ENCODE assay signal across 9 mouse cellular contexts in the genomic region with DNA sequence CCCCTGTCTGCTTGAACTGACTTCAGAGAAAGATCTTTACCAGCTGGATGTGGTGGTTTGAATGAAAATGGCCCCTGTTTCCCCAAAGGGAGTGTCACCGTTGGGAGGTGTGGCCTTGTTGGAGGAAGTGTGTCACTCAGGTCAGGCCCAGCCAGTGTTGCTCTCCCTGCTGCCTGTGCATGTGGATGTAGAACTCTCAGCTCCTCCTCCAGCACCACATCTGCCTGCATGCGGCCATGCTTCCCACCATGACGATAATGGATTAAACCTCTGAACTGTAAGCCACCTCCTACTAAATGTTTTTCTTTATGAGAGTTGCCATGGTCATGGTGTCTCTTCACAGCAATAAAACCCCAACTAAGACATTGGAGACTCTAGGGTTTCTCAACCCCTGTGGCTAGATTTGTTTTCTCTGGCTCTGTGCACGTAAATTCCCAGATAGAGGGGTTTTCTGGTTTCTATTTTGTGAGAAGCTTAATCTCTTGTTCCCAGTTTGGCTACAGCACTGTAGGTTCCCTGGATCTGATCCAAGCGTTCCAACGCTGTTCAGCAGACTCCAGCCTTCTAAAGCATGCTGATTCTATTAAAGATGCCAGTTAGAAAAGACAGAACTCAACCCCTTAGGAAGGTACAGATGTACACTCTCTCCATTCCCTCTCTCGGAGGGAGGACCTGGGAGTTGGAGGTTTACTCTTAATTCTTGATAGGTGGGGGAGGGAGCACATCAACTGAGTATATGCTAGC.
A peak's percentile ranks its signal among the peaks of the same experiment; 100 is the strongest.
DNase-seq lines count a peak whose midpoint lies in the region; ATAC-seq lines count a peak whose summit lies in the region.
"Had no signal": no experiment of that assay in that cellular context is flagged by ENCODE, and none has a peak within 500 bp of the region (broad histone marks: within the 10 kb centered on the region; RNA-seq: fewer than 3 reads in every experiment).

No protein-coding gene starts in this region.

- peak; percentile 4 for DNase-seq in adrenal gland, postnatal 10 days
- no peak for DNase-seq in adrenal gland, adult 18-20 months (ENCODE audit: low spot score in 2 of 2)
- DNase-seq in kidney, postnatal 14 days = peak; percentile 6
- DNase-seq in kidney, adult 8-10 months = no peak
- peak; percentile 13 to 27 for DNase-seq in heart, postnatal 14 days
- DNase-seq in gastrocnemius, postnatal 4 days (ENCODE audit: low spot score in 2 of 2) = no peak
- DNase-seq in thymus, postnatal 25 days = no peak

- H3K4me1 ChIP-seq in midbrain, embryonic 16.5 days (ENCODE audit: control insufficient read depth, insufficient read depth, low read length) = no peaks in the 10 kb centered on the region

- H3K4me2 ChIP-seq in midbrain, embryonic 16.5 days (ENCODE audit: low read length) = no peak overlapping the region

- H3K9ac ChIP-seq in midbrain, embryonic 16.5 days (ENCODE audit: low read depth, low read length) = no peak overlapping the region

- no peaks in the 10 kb centered on the region for H3K36me3 ChIP-seq in midbrain, embryonic 16.5 days (ENCODE audit: control insufficient read depth, insufficient read depth, low read length)

- ATAC-seq in midbrain, embryonic 16.5 days = 0 out of 2 replicates have a peak, but pooled peaks have one; percentile 56

- H3K4me3 ChIP-seq in midbrain, embryonic 16.5 days (ENCODE audit: low read depth, low read length) = no peak overlapping the region
- H3K4me3 ChIP-seq: myocyte had no signal

- no peaks in the 10 kb centered on the region for H3K9me3 ChIP-seq in midbrain, embryonic 16.5 days (replicated peaks; ENCODE audit: control insufficient read depth, low read length, poor library complexity, severe bottlenecking)

- intact Hi-C loops in heart, postnatal 14 days (cut with DNase I) = no loop called here

- no peak overlapping the region for H3K27ac ChIP-seq in midbrain, embryonic 16.5 days (ENCODE audit: low read length)

- no peaks in the 10 kb centered on the region for H3K27me3 ChIP-seq in midbrain, embryonic 16.5 days (ENCODE audit: control insufficient read depth, insufficient read depth, low read depth, low read length)

- WGBS in midbrain, embryonic 16.5 days = 60% methylated on average over 7 of the region's 7 CpGs

Comparison
In these comparisons a context has a peak if more than half of its experiments do, and no peak if none do; other contexts are left out.
1. DNase-seq: peak in adrenal gland, postnatal 10 days (single experiment), kidney, postnatal 14 days (single experiment) and heart, postnatal 14 days (2 of 2); none in adrenal gland, adult 18-20 months (0 of 2), kidney, adult 8-10 months (0 of 2), gastrocnemius, postnatal 4 days (0 of 2) and thymus, postnatal 25 days (single experiment).